ENCODE assay signal across 8 mouse cellular contexts in genomic region chr10:96616001-96616708, GRCm38 (mm10). TPM values are rescaled to one million over a fixed set of nuclear protein-coding genes. Genes with fewer than 3 reads are reported as not detected.
DNase-seq lines count a peak whose midpoint lies in the region; ATAC-seq and TF ChIP-seq lines count a peak whose summit lies in the region.

No protein-coding gene starts in this region.

- H3K4me2 ChIP-seq in heart, embryonic 15.5 days: peak overlapping the region; percentile 63
- peak overlapping the region; percentile 48 for H3K4me2 ChIP-seq in forebrain, postnatal 0 days (ENCODE audit: low read depth)

- peak; percentile 51 for ATAC-seq in heart, embryonic 15.5 days (replicated peaks; ENCODE audit: insufficient number of reproducible peaks, insufficient read depth, low FRiP score, low read depth)
- ATAC-seq in forebrain, postnatal 0 days: peak; percentile 72

- H3K4me1 ChIP-seq in heart, embryonic 15.5 days (replicated peaks): peaks cover 10% of the 10 kb centered on the region
- peaks cover 10 to 16% of the 10 kb centered on the region in 2 experiments for H3K4me1 ChIP-seq in MEL (ENCODE audit: control insufficient read depth in 1 of 2, insufficient read depth in 2 of 2, low read length in 2 of 2)
- 0 out of 2 replicates have a peak, but pooled peaks cover 3% of the 10 kb centered on the region for H3K4me1 ChIP-seq in forebrain, postnatal 0 days (ENCODE audit: insufficient read depth)
- peaks cover 23% of the 10 kb centered on the region for H3K4me1 ChIP-seq in midbrain, embryonic 10.5 days

- no peaks in the 10 kb centered on the region for H3K9me3 ChIP-seq in heart, embryonic 15.5 days (replicated peaks)
- H3K9me3 ChIP-seq in MEL (replicated peaks; ENCODE audit: insufficient read depth, low read length): no peaks in the 10 kb centered on the region
- H3K9me3 ChIP-seq in forebrain, postnatal 0 days (ENCODE audit: low read length): no peaks in the 10 kb centered on the region
- no peaks in the 10 kb centered on the region for H3K9me3 ChIP-seq in midbrain, embryonic 10.5 days (replicated peaks)

- H3K4me3 ChIP-seq in heart, embryonic 15.5 days: peak overlapping the region; percentile 93
- peak overlapping the region; percentile 80 to 95 for H3K4me3 ChIP-seq in MEL (ENCODE audit: control insufficient read depth in 1 of 2, insufficient read depth in 1 of 2, low read depth in 2 of 2, low read length in 2 of 2)
- peak overlapping the region; percentile 100 for H3K4me3 ChIP-seq in forebrain, postnatal 0 days (ENCODE audit: low read depth, low read length)
- H3K4me3 ChIP-seq in midbrain, embryonic 10.5 days: peak overlapping the region; percentile 86

- no peak for TF ChIP-seq POLR2A in MEL (IDR thresholded peaks at IDR 0.05; ENCODE audit: control insufficient read depth in 1 of 2, insufficient read depth in 1 of 2, low read depth in 1 of 2, low read length in 2 of 2, poor library complexity in 1 of 2)

- intact Hi-C loops in heart, postnatal 10 days (cut with DNase I): loop anchor here (2.0 to 10.0 kb wide), 4 partner anchors 281 to 696 kb away; partner anchors contain the start of gene Gm5426

- H3K79me2 ChIP-seq in MEL (ENCODE audit: control insufficient read depth, insufficient read depth, low read length, poor library complexity): peaks cover 8% of the 10 kb centered on the region

- TF ChIP-seq EP300 in MEL (IDR thresholded peaks at IDR 0.05; ENCODE audit: low read depth in 1 of 2, low read length in 2 of 2): peak in 1 of 2 experiments; percentile 31; a peak in 1 of 4 replicates

- H3K27ac ChIP-seq in heart, embryonic 15.5 days: peak overlapping the region; percentile 90
- no peak overlapping the region for H3K27ac ChIP-seq in MEL (ENCODE audit: control insufficient read depth, low read depth, low read length)
- H3K27ac ChIP-seq in forebrain, postnatal 0 days (ENCODE audit: low read depth, low read length): peak overlapping the region; percentile 93
- H3K27ac ChIP-seq in midbrain, embryonic 10.5 days (replicated peaks): peak overlapping the region; percentile 96

- 2% methylated on average over 24 of the region's 24 CpGs for WGBS in heart, embryonic 15.5 days
- WGBS in forebrain, postnatal 0 days: 1% methylated on average over 24 of the region's 24 CpGs
- 3% methylated on average over 24 of the region's 24 CpGs for WGBS in midbrain, embryonic 10.5 days

- H3K9ac ChIP-seq in heart, embryonic 15.5 days: peak overlapping the region; percentile 72
- H3K9ac ChIP-seq in MEL (ENCODE audit: control insufficient read depth, low read depth, low read length, poor library complexity, severe bottlenecking): peak overlapping the region; percentile 72
- H3K9ac ChIP-seq in forebrain, postnatal 0 days: peak overlapping the region; percentile 97

- H3K36me3 ChIP-seq in heart, embryonic 15.5 days: no peaks in the 10 kb centered on the region
- H3K36me3 ChIP-seq in MEL (ENCODE audit: control insufficient read depth in 1 of 2, insufficient read depth in 2 of 2, low read length in 2 of 2): peaks cover 2 to 20% of the 10 kb centered on the region in 2 experiments; a peak in 3 of 4 replicates
- no peaks in the 10 kb centered on the region for H3K36me3 ChIP-seq in forebrain, postnatal 0 days (ENCODE audit: insufficient read depth)
- H3K36me3 ChIP-seq in midbrain, embryonic 10.5 days: peaks cover 17% of the 10 kb centered on the region

- TF ChIP-seq CTCF in MEL (IDR thresholded peaks at IDR 0.05 in 2 of 3, conservative IDR thresholded peaks at IDR 0.05 in 1 of 3; ENCODE audit: control insufficient read depth in 1 of 3, insufficient read depth in 1 of 3, low read depth in 2 of 3, low read length in 3 of 3, poor library complexity in 1 of 3, severe bottlenecking in 1 of 3): no peak
- no peak for TF ChIP-seq CTCF in forebrain, postnatal 0 days (IDR thresholded peaks at IDR 0.05; ENCODE audit: low read depth)

- H3K27me3 ChIP-seq in heart, embryonic 15.5 days: no peaks in the 10 kb centered on the region
- no peaks in the 10 kb centered on the region for H3K27me3 ChIP-seq in MEL (ENCODE audit: control insufficient read depth in 1 of 2, insufficient read depth in 2 of 2, low read length in 2 of 2)
- no peaks in the 10 kb centered on the region for H3K27me3 ChIP-seq in forebrain, postnatal 0 days (ENCODE audit: insufficient read depth, low read length)
- no peaks in the 10 kb centered on the region for H3K27me3 ChIP-seq in midbrain, embryonic 10.5 days (ENCODE audit: low read depth, poor library complexity, severe bottlenecking)

- DNase-seq in heart, postnatal 10 days: no peak
- DNase-seq in MEL (ENCODE audit: low read depth, low spot score): no peak
- DNase-seq in forebrain, postnatal 0 days: no peak
- DNase-seq in midbrain, embryonic 10.5 days (ENCODE audit: low spot score): no peak
- no peak for DNase-seq in adrenal gland, adult 18-20 months (ENCODE audit: low spot score in 2 of 2)
- DNase-seq in thymus, postnatal 36 days: no peak
- no peak for DNase-seq in adrenal gland, adult 8-10 months

- TF ChIP-seq RAD21 in MEL (IDR thresholded peaks at IDR 0.05; ENCODE audit: low read depth, low read length): no peak

TF ChIP-seq in MEL, 35 proteins besides CTCF, POLR2A, EP300 and RAD21:
- TF ChIP-seq ZMIZ1 (IDR thresholded peaks at IDR 0.05; ENCODE audit: low read depth, low read length) (no peak), POLR2AphosphoS2 (IDR thresholded peaks at IDR 0.05; ENCODE audit: low read length) (no peak), TCF12 (IDR thresholded peaks at IDR 0.05; ENCODE audit: low read depth, low read length) (no peak), MAZ (IDR thresholded peaks at IDR 0.05; ENCODE audit: low read depth, low read length) (peak; percentile 25; the same call in 1 of the 2 replicates)

RNA-seq across cellular contexts. Expression of gene Btg1, which starts 0.7 kb away (rescaled TPM):
- polyA plus RNA-seq in heart, embryonic 15.5 days (2015; fragmentation: Nextera tagmentation; extraction: Ambion mirVana): 48.8 and 56.5 TPM in 2 replicates
- 10 to 100 TPM; 55.0 to 81.0 TPM for total RNA-seq in heart, postnatal 10 days (2021)
- total RNA-seq in MEL (2012; rRNA removed): 2.0 and 3.6 TPM in 2 replicates
- 1 to 10 TPM in 1 of 2 experiments, not detected in 1; 4.8 TPM for polyA plus RNA-seq in MEL (2012; ENCODE audit: insufficient read depth in 1 of 2, insufficient read length in 2 of 2, low read depth in 1 of 2, low replicate concordance in 2 of 2, missing spikeins in 1 of 2)
- 22.2 and 28.1 TPM in 2 replicates for total RNA-seq in forebrain, postnatal 0 days (2014; rRNA removed)
- 23.5 and 28.7 TPM in 2 replicates for polyA plus RNA-seq in forebrain, postnatal 0 days (2015; fragmentation: Nextera tagmentation; extraction: Ambion mirVana)
- polyA plus RNA-seq in midbrain, embryonic 10.5 days (2016; fragmentation: Nextera tagmentation; extraction: Ambion mirVana): 30.5 and 38.9 TPM in 2 replicates
- 100 to 1,000 TPM; 141 to 182 TPM for total RNA-seq in adrenal gland, adult 18-20 months (2021)
- total RNA-seq in adrenal gland, adult 8-10 months (2022): 100 to 1,000 TPM; 103 to 173 (median 127) TPM
